ENCODE assay signal across 7 mouse cellular contexts in genomic region chr7:127392251-127392824, GRCm38 (mm10). TPM values are rescaled to one million over a fixed set of nuclear protein-coding genes. Genes with fewer than 3 reads are reported as not detected.
DNase-seq lines count a peak whose midpoint lies in the region; ATAC-seq and TF ChIP-seq lines count a peak whose summit lies in the region.

No protein-coding gene starts in this region.

- H3K36me3 ChIP-seq in neural tube, embryonic 11.5 days (ENCODE audit: control insufficient read depth, insufficient read depth, low read length): 0 out of 2 replicates have a peak, but pooled peaks cover 2% of the 10 kb centered on the region
- H3K36me3 ChIP-seq in forebrain, postnatal 0 days (ENCODE audit: insufficient read depth): peaks cover 4% of the 10 kb centered on the region; the same call in 1 of the 2 replicates
- H3K36me3 ChIP-seq in liver, postnatal 0 days (replicated peaks; ENCODE audit: insufficient read depth, low read length): no peaks in the 10 kb centered on the region

- no peak for TF ChIP-seq EP300 in liver, postnatal 0 days (IDR thresholded peaks at IDR 0.05; ENCODE audit: low read depth)

- no peak overlapping the region for H3K27ac ChIP-seq in neural tube, embryonic 11.5 days (ENCODE audit: low read depth, low read length)
- no peak overlapping the region for H3K27ac ChIP-seq in forebrain, postnatal 0 days (ENCODE audit: low read depth, low read length)
- H3K27ac ChIP-seq in liver, postnatal 0 days (ENCODE audit: low read depth): 0 out of 2 replicates have a peak overlapping the region, but pooled peaks have one; percentile 74

- peaks cover 3% of the 10 kb centered on the region; the same call in 1 of the 2 replicates for H3K4me1 ChIP-seq in neural tube, embryonic 11.5 days (ENCODE audit: control insufficient read depth, insufficient read depth, low read length)
- peaks cover 10% of the 10 kb centered on the region; the same call in 1 of the 2 replicates for H3K4me1 ChIP-seq in forebrain, postnatal 0 days (ENCODE audit: insufficient read depth)
- peaks cover 15% of the 10 kb centered on the region for H3K4me1 ChIP-seq in liver, postnatal 0 days (ENCODE audit: insufficient read depth)

- H3K9me3 ChIP-seq in neural tube, embryonic 11.5 days (ENCODE audit: control insufficient read depth, low read length): no peaks in the 10 kb centered on the region
- no peaks in the 10 kb centered on the region for H3K9me3 ChIP-seq in forebrain, postnatal 0 days (ENCODE audit: low read length)
- H3K9me3 ChIP-seq in liver, postnatal 0 days (ENCODE audit: low read length): no peaks in the 10 kb centered on the region

- DNase-seq in neural tube, embryonic 11.5 days (ENCODE audit: low spot score): no peak
- DNase-seq in neural tube, embryonic 10.5 days (ENCODE audit: extremely low spot score, low spot score): no peak
- no peak for DNase-seq in forebrain, postnatal 0 days
- peak; percentile 24 for DNase-seq in liver, postnatal 0 days
- no peak for DNase-seq in adrenal gland, adult 2 months
- DNase-seq in spleen, adult 12 weeks (ENCODE audit: low spot score): no peak
- no peak for DNase-seq in gastrocnemius, postnatal 4 days (ENCODE audit: low spot score in 2 of 2)

- WGBS in neural tube, embryonic 11.5 days: 92% methylated on average over 8 of the region's 8 CpGs
- 84% methylated on average over 8 of the region's 8 CpGs for WGBS in forebrain, postnatal 0 days
- 74% methylated on average over 8 of the region's 8 CpGs for WGBS in liver, postnatal 0 days (ENCODE audit: insufficient replicate concordance)

- H3K4me3 ChIP-seq in neural tube, embryonic 11.5 days (ENCODE audit: low read depth, low read length): peak overlapping the region; percentile 61; the same call in 1 of the 2 replicates
- H3K4me3 ChIP-seq in forebrain, postnatal 0 days (ENCODE audit: low read depth, low read length): peak overlapping the region; percentile 54; the same call in 1 of the 2 replicates
- H3K4me3 ChIP-seq in liver, postnatal 0 days (ENCODE audit: low read depth, low read length): peak overlapping the region; percentile 59

- ATAC-seq in neural tube, embryonic 11.5 days (ENCODE audit: insufficient read depth, low FRiP score, low TSS enrichment): no peak
- ATAC-seq in forebrain, postnatal 0 days: no peak
- no peak for ATAC-seq in liver, postnatal 0 days

- peak overlapping the region; percentile 73 for H3K4me2 ChIP-seq in neural tube, embryonic 11.5 days (ENCODE audit: low read depth)
- peak overlapping the region; percentile 80 for H3K4me2 ChIP-seq in forebrain, postnatal 0 days (ENCODE audit: low read depth)
- H3K4me2 ChIP-seq in liver, postnatal 0 days (ENCODE audit: low read depth, low read length): peak overlapping the region; percentile 73

- no peak for TF ChIP-seq CTCF in forebrain, postnatal 0 days (IDR thresholded peaks at IDR 0.05; ENCODE audit: low read depth)
- TF ChIP-seq CTCF in liver, postnatal 0 days (IDR thresholded peaks at IDR 0.05; ENCODE audit: low read depth): no peak

- no peaks in the 10 kb centered on the region for H3K27me3 ChIP-seq in neural tube, embryonic 11.5 days (ENCODE audit: control insufficient read depth, insufficient read depth, low read length)
- H3K27me3 ChIP-seq in forebrain, postnatal 0 days (ENCODE audit: insufficient read depth, low read length): no peaks in the 10 kb centered on the region
- H3K27me3 ChIP-seq in liver, postnatal 0 days (ENCODE audit: insufficient read depth, low read length): no peaks in the 10 kb centered on the region

- peak overlapping the region; percentile 84; the same call in 1 of the 2 replicates for H3K9ac ChIP-seq in neural tube, embryonic 11.5 days (ENCODE audit: low read length)
- peak overlapping the region; percentile 87 for H3K9ac ChIP-seq in forebrain, postnatal 0 days
- peak overlapping the region; percentile 41 for H3K9ac ChIP-seq in liver, postnatal 0 days (replicated peaks)

RNA-seq across cellular contexts. Expression of gene E430018J23Rik, which starts 1.1 kb away (rescaled TPM):
- 7.1 and 8.1 TPM in 2 replicates for polyA plus RNA-seq in neural tube, embryonic 11.5 days (2014; fragmentation: Nextera tagmentation; extraction: Ambion mirVana)
- total RNA-seq in forebrain, postnatal 0 days (2014; rRNA removed): 10.2 and 13.5 TPM in 2 replicates
- polyA plus RNA-seq in forebrain, postnatal 0 days (2015; fragmentation: Nextera tagmentation; extraction: Ambion mirVana): 1.7 and 2.4 TPM in 2 replicates
- 1.9 and 2.6 TPM in 2 replicates for polyA plus RNA-seq in liver, postnatal 0 days (2015; fragmentation: Nextera tagmentation; extraction: Ambion mirVana)
- total RNA-seq in adrenal gland, adult 2 months (2021): 10 to 100 TPM in 1 of 2 experiments, 1 to 10 TPM in 1; 7.1 to 10.3 TPM
- polyA plus RNA-seq in adrenal gland, adult 2 months (2012; rRNA removed): 8.9 and 10.0 TPM in 2 replicates
- 1 to 10 TPM; 4.7 to 5.5 TPM for total RNA-seq in gastrocnemius, postnatal 4 days (2021)

RNA-seq across cellular contexts. Expression of gene 9130019O22Rik, which starts 5.4 kb away (rescaled TPM):
- 6.5 and 8.9 TPM in 2 replicates for polyA plus RNA-seq in neural tube, embryonic 11.5 days (2014; fragmentation: Nextera tagmentation; extraction: Ambion mirVana)
- total RNA-seq in forebrain, postnatal 0 days (2014; rRNA removed): 3.2 and 4.6 TPM in 2 replicates
- polyA plus RNA-seq in forebrain, postnatal 0 days (2015; fragmentation: Nextera tagmentation; extraction: Ambion mirVana): 0.89 and 1.3 TPM in 2 replicates
- 0.89 and 1.2 TPM in 2 replicates for polyA plus RNA-seq in liver, postnatal 0 days (2015; fragmentation: Nextera tagmentation; extraction: Ambion mirVana)
- total RNA-seq in adrenal gland, adult 2 months (2021): 1 to 10 TPM; 4.4 to 6.3 TPM
- 2.5 and 3.3 TPM in 2 replicates for polyA plus RNA-seq in adrenal gland, adult 2 months (2012; rRNA removed)
- 1 to 10 TPM; 2.8 to 3.3 TPM for total RNA-seq in gastrocnemius, postnatal 4 days (2021)

RNA-seq across cellular contexts. Expression of gene Zfp764, which starts 14.3 kb away (rescaled TPM):
- 7.5 and 7.6 TPM in 2 replicates for polyA plus RNA-seq in neural tube, embryonic 11.5 days (2014; fragmentation: Nextera tagmentation; extraction: Ambion mirVana)
- 5.9 and 7.2 TPM in 2 replicates for total RNA-seq in forebrain, postnatal 0 days (2014; rRNA removed)
- 1.7 and 3.2 TPM in 2 replicates for polyA plus RNA-seq in forebrain, postnatal 0 days (2015; fragmentation: Nextera tagmentation; extraction: Ambion mirVana)
- polyA plus RNA-seq in liver, postnatal 0 days (2015; fragmentation: Nextera tagmentation; extraction: Ambion mirVana): 0.98 and 1.1 TPM in 2 replicates
- 1 to 10 TPM; 5.0 to 8.1 TPM for total RNA-seq in adrenal gland, adult 2 months (2021)
- 4.1 and 4.5 TPM in 2 replicates for polyA plus RNA-seq in adrenal gland, adult 2 months (2012; rRNA removed)
- total RNA-seq in gastrocnemius, postnatal 4 days (2021): 1 to 10 TPM; 4.6 to 5.0 TPM

RNA-seq across cellular contexts. Expression of gene Zfp747, which starts 16.5 kb away (rescaled TPM):
- 9.4 and 9.8 TPM in 2 replicates for polyA plus RNA-seq in neural tube, embryonic 11.5 days (2014; fragmentation: Nextera tagmentation; extraction: Ambion mirVana)
- 8.5 and 9.2 TPM in 2 replicates for total RNA-seq in forebrain, postnatal 0 days (2014; rRNA removed)
- polyA plus RNA-seq in forebrain, postnatal 0 days (2015; fragmentation: Nextera tagmentation; extraction: Ambion mirVana): 2.9 and 4.7 TPM in 2 replicates
- 1.5 TPM in 2 replicates for polyA plus RNA-seq in liver, postnatal 0 days (2015; fragmentation: Nextera tagmentation; extraction: Ambion mirVana)
- total RNA-seq in adrenal gland, adult 2 months (2021): 10 to 100 TPM in 1 of 2 experiments, 1 to 10 TPM in 1; 8.0 to 11.2 TPM
- 4.4 and 6.7 TPM in 2 replicates for polyA plus RNA-seq in adrenal gland, adult 2 months (2012; rRNA removed)
- 1 to 10 TPM; 4.6 to 6.9 TPM for total RNA-seq in gastrocnemius, postnatal 4 days (2021)

RNA-seq across cellular contexts. Expression of gene Zfp688, which starts 29.5 kb away (rescaled TPM):
- polyA plus RNA-seq in neural tube, embryonic 11.5 days (2014; fragmentation: Nextera tagmentation; extraction: Ambion mirVana): 31.6 and 33.9 TPM in 2 replicates
- total RNA-seq in forebrain, postnatal 0 days (2014; rRNA removed): 18.3 and 20.8 TPM in 2 replicates
- 32.0 and 34.0 TPM in 2 replicates for polyA plus RNA-seq in forebrain, postnatal 0 days (2015; fragmentation: Nextera tagmentation; extraction: Ambion mirVana)
- polyA plus RNA-seq in liver, postnatal 0 days (2015; fragmentation: Nextera tagmentation; extraction: Ambion mirVana): 8.7 and 10.1 TPM in 2 replicates
- 10 to 100 TPM; 13.3 to 15.3 TPM for total RNA-seq in adrenal gland, adult 2 months (2021)
- 30.2 and 33.8 TPM in 2 replicates for polyA plus RNA-seq in adrenal gland, adult 2 months (2012; rRNA removed)
- total RNA-seq in gastrocnemius, postnatal 4 days (2021): 1 to 10 TPM; 6.6 to 9.1 TPM
